Mouse (Mus musculus): Measurements from ENCODE around the gene Sept9. TPM values are rescaled to one million over a fixed set of nuclear protein-coding genes. Genes with fewer than 3 reads are reported as not detected.

Gene Sept9
- polyA plus RNA-seq, 1 experiment from 2014 or later: 208 TPM

DNA sequence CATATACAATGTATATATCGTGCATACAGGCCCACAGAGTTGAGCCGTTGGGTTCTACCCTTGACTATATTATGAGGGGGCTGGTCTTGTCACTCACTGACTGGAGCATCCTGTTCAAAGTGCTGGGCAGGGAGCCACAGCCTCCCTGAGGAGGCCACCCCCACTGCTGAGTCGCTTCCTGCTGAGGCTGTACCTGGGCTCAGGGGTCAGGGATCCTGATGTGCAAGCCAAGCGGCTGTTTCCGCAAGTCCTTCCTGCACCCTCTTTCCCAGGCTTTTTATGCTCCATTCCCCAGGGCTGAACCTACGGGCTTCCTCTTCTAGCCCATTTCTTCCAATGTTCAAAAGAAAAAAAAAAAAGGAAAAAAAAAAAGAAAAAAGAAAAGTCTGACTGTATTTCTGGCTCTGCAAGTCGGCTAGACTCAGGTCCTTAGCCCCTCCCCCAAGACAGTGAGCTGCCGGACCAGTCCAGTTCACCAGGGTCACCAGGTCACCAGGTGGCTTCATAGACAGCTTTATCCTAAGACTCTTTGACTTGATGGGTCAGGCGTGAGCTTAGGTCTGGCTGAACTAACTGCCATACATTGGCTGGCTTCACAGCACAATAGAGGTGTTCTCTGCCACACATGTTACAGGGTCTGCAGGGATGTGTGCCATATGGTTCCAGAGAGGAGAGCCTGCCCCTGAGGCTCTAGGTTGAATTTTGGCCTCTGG is 63.8 kb downstream of the Sept9 start:
- 0 out of 2 replicates have a peak overlapping the region, but pooled peaks have one; percentile 40 for H3K27ac ChIP-seq (replicated peaks; ENCODE audit: low read depth, low read length)
- DNase-seq (ENCODE audit: low spot score): peak; percentile 50
- H3K9me3 ChIP-seq (ENCODE audit: control insufficient read depth, low read length): no peaks in the 10 kb centered on the region
- H3K4me3 ChIP-seq (ENCODE audit: low read depth, low read length): no peak overlapping the region
- no peaks in the 10 kb centered on the region for H3K27me3 ChIP-seq (ENCODE audit: control insufficient read depth, insufficient read depth, low read length)
- no peak for ATAC-seq (ENCODE audit: insufficient number of reproducible peaks, low FRiP score, low TSS enrichment, low read depth)
- no peaks in the 10 kb centered on the region for H3K36me3 ChIP-seq (ENCODE audit: control insufficient read depth, insufficient read depth, low read length)
- H3K9ac ChIP-seq (ENCODE audit: low read length): no peak overlapping the region
- WGBS: 42% methylated on average over 9 of the region's 9 CpGs
- H3K4me2 ChIP-seq (ENCODE audit: low read depth, severe bottlenecking): no peak overlapping the region
- H3K4me1 ChIP-seq (ENCODE audit: control insufficient read depth, insufficient read depth, low read length): peaks cover 36% of the 10 kb centered on the region

DNA sequence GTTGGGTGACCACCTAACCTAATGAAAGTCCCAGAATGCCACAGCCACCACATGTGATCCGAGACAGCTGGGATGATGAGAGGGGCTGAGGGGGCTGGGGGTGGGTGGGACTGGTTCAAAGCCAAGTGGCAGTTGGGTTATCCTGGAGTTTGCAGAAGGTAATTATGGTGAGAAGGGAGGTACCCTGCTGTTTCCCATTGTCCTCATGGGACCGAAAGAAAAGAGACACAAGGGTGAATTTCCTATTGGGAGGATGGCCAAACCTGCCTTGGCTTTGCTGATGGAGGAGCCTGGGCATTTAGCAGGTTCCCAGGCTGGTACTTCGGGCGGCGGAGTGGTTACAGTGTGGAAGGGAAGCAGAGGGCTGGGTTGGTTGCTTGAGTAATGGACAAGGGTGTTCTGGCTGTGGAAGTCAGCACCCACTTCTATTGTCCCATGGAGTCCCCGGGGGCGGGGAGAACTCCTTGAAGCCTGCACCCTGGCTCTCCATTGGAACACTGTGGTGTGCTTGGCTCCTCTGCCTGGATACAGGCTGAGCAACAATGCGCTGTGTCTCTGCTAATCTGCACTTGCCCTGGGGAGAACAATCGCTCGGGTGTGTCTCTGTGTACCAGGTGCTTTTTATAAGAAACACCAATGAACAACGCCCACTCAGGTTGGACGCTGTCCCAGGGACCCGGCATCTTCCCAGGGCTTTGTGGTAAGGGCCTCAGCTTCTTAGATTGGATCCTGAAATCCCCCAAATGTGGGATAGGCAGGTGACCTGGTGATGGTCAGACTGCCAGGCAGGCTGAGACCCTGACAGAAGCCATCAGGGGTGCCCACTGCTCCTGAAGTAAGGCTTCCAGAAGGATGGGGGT is 64.9 kb downstream of the Sept9 start:
- H3K27me3 ChIP-seq (ENCODE audit: control insufficient read depth, insufficient read depth, low read length): no peaks in the 10 kb centered on the region
- no peak overlapping the region for H3K9ac ChIP-seq (ENCODE audit: low read length)
- peaks cover 47% of the 10 kb centered on the region for H3K4me1 ChIP-seq (ENCODE audit: control insufficient read depth, insufficient read depth, low read length)
- no peak for ATAC-seq (ENCODE audit: insufficient number of reproducible peaks, low FRiP score, low TSS enrichment, low read depth)
- DNase-seq (ENCODE audit: low spot score): no peak
- no peak overlapping the region for H3K4me3 ChIP-seq (ENCODE audit: low read depth, low read length)
- peak overlapping the region; percentile 96 for H3K27ac ChIP-seq (replicated peaks; ENCODE audit: low read depth, low read length)
- H3K36me3 ChIP-seq (ENCODE audit: control insufficient read depth, insufficient read depth, low read length): no peaks in the 10 kb centered on the region
- no peaks in the 10 kb centered on the region for H3K9me3 ChIP-seq (ENCODE audit: control insufficient read depth, low read length)
- WGBS: 72% methylated on average over 13 of the region's 13 CpGs
- 0 out of 2 replicates have a peak overlapping the region, but pooled peaks have one; percentile 2 for H3K4me2 ChIP-seq (ENCODE audit: low read depth, severe bottlenecking)

DNA sequence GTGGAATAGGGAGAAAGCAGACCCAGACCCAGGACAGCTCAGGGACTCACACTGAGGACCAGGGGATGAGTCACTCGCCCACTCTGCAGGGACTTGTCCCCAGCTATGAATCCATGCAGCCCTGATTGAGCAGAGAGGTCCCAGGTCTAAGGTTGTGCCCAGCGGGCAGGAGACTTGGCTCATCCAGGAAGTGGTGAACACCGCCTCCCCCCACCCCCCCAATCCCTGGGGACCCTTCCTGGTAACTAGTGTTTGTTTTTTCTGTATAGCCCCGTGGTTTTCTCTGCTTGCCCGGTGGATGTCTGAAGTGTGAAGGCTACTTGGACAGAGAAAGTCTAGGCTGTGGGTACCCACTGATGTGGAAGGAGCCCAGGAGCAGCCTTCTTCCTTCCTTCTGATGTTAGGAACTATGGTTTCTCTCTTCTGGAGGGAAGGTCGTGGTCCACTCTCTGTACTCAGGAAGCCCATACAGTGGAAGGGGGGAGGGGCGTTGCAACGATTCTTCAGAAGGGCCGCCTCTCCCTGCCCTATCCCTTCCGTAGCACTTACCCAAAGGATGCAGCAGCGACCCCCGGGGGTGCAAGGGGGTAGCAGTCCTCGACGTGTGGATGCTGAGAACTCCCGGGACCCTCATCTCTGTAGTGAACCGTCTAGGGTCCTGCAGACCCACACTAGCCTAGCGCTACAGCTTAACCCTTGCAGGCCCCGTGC is 66.0 kb downstream of the Sept9 start:
- WGBS: 2% methylated on average over 18 of the region's 18 CpGs
- Histone ChIP-seq H3K9ac (ENCODE audit: low read length) (peak overlapping the region; percentile 67), H3K36me3 (ENCODE audit: control insufficient read depth, insufficient read depth, low read length) (no peaks in the 10 kb centered on the region), H3K4me2 (ENCODE audit: low read depth, severe bottlenecking) (peak overlapping the region; percentile 68), H3K9me3 (ENCODE audit: control insufficient read depth, low read length) (no peaks in the 10 kb centered on the region), H3K4me1 (ENCODE audit: control insufficient read depth, insufficient read depth, low read length) (peaks cover 56% of the 10 kb centered on the region), H3K27me3 (ENCODE audit: control insufficient read depth, insufficient read depth, low read length) (no peaks in the 10 kb centered on the region), H3K27ac (replicated peaks; ENCODE audit: low read depth, low read length) (peak overlapping the region; percentile 96), H3K4me3 (ENCODE audit: low read depth, low read length) (peak overlapping the region; percentile 95)
- ATAC-seq (ENCODE audit: insufficient number of reproducible peaks, low FRiP score, low TSS enrichment, low read depth) (peak; percentile 69), DNase-seq (ENCODE audit: low spot score) (peak; percentile 87)

DNA sequence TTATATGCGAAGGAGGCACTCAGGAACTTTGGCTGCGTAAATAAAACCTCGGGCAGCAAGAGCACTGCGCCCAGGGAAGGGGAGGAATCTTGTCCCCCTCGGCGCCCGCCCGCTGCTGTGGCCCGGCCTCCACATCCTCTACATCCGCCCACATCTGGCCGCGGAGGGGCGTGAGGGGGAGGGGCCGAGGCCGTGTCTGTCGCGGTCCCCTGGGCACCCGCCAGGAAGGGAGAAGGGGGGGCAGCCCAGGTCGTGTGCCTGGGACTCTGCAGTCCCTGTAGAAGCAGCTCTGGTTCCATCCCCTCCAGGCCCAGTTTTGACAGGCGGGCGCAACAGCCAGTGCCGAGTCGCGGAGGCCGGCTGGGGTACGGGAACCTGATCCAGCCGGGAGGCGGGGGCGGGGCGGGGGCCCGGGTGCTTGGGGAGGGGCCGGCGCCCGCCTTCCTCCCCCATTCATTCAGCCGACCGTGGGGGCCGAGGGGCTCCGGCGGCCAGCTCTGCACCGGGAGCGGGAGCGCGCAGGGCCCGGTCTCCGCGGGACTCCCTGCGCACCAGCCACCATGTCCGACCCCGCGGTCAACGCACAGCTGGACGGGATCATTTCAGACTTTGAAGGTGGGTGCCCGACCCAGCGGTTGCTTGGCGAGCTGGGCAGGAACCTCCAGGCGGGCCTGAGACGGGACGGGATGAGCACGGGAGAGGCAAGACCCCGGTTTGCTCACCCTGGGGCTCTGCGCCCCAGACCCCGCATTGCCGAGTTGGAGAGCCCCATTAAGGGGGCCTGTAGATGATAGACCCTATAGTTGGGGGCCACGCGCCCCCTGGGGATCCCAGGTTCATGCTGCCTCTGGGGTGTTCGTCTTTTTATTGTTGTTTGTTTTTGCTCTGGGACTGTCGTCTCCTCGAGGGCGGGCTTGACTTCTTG is 66.8 kb downstream of the Sept9 start:
- Histone ChIP-seq H3K4me3 (ENCODE audit: low read depth, low read length) (peak overlapping the region; percentile 95), H3K27ac (replicated peaks; ENCODE audit: low read depth, low read length) (peak overlapping the region; percentile 96), H3K4me1 (ENCODE audit: control insufficient read depth, insufficient read depth, low read length) (peaks cover 56% of the 10 kb centered on the region), H3K9ac (ENCODE audit: low read length) (peak overlapping the region; percentile 94), H3K9me3 (ENCODE audit: control insufficient read depth, low read length) (no peaks in the 10 kb centered on the region), H3K27me3 (ENCODE audit: control insufficient read depth, insufficient read depth, low read length) (no peaks in the 10 kb centered on the region), H3K4me2 (ENCODE audit: low read depth, severe bottlenecking) (peak overlapping the region; percentile 68), H3K36me3 (ENCODE audit: control insufficient read depth, insufficient read depth, low read length) (no peaks in the 10 kb centered on the region)
- ATAC-seq (ENCODE audit: insufficient number of reproducible peaks, low FRiP score, low TSS enrichment, low read depth): peak; percentile 90
- DNase-seq (ENCODE audit: low spot score): peak; percentile 97
- WGBS: under 1% methylated on average over 54 of the region's 69 CpGs

DNA sequence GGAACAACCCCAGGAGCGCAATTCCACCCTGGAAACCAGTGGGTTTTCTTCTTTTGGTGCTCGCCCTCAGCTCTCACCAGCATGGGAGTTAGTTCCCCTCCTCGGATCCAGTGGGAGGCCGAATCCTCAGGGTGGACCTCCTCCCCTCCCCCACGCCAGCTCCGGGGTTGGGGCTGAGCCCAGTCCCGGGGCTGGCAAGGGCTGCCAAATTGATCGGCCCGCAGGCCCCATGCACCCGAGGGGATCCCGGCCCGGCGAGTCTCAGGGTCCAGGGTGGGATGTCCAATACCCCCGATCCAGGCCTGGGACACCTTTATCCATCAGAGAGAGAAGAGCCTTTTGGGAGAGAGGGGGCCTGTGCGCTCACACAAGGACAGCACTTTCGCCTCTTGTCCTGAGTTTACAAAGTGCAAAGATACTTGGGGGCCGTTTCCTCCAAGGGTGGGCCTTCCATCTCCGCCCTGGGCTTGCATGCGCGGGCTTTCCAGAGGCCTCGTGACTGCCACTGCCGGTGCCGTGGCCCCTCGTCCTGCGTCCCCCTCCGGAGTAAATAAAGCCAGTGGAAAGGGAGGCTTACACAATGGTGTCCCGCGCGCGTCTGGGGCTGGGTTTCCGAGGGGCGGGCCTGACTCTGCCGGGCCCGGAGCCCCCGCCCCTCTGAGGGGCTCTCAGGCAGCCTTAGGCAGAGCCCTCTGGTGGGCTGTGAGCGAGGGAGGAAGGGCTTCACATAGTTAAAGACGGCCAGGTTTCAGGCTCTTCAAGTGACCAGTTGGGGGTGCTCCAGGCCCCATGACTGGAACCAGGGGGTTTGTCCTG is 67.7 kb downstream of the Sept9 start:
- peak; percentile 89 for DNase-seq (ENCODE audit: low spot score)
- H3K4me3 ChIP-seq (ENCODE audit: low read depth, low read length): peak overlapping the region; percentile 95
- no peaks in the 10 kb centered on the region for H3K36me3 ChIP-seq (ENCODE audit: control insufficient read depth, insufficient read depth, low read length)
- WGBS: 0% methylated on average over 37 of the region's 37 CpGs
- no peaks in the 10 kb centered on the region for H3K9me3 ChIP-seq (ENCODE audit: control insufficient read depth, low read length)
- H3K4me1 ChIP-seq (ENCODE audit: control insufficient read depth, insufficient read depth, low read length): peaks cover 53% of the 10 kb centered on the region
- peak overlapping the region; percentile 94 for H3K9ac ChIP-seq (ENCODE audit: low read length)
- H3K27me3 ChIP-seq (ENCODE audit: control insufficient read depth, insufficient read depth, low read length): no peaks in the 10 kb centered on the region
- H3K4me2 ChIP-seq (ENCODE audit: low read depth, severe bottlenecking): peak overlapping the region; percentile 68
- peak overlapping the region; percentile 96 for H3K27ac ChIP-seq (replicated peaks; ENCODE audit: low read depth, low read length)
- ATAC-seq (ENCODE audit: insufficient number of reproducible peaks, low FRiP score, low TSS enrichment, low read depth): peak; percentile 71

DNA sequence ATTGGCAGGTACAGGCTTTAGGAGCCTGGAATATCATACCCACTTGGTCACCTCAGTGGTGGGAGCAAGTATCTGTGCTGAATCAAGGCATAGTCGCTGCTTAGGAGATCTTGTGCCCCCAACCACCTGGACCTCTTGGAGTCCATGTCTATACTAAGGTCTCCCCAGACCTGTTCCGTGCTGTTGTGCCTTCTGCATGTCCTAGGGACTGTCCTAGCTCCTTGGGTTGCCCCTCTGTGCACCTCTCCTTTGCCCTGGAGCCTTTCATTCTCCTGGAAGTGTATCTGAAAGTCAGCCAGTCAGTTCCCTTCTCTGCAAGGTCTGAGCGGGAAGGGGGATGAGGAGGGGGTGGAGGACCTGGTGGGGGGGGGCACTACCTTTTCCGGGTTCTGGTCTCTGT is 68.4 kb downstream of the Sept9 start:
- Histone ChIP-seq H3K27ac (replicated peaks; ENCODE audit: low read depth, low read length) (peak overlapping the region; percentile 32), H3K4me2 (ENCODE audit: low read depth, severe bottlenecking) (peak overlapping the region; percentile 68), H3K4me3 (ENCODE audit: low read depth, low read length) (peak overlapping the region; percentile 95), H3K9ac (ENCODE audit: low read length) (peak overlapping the region; percentile 52), H3K4me1 (ENCODE audit: control insufficient read depth, insufficient read depth, low read length) (peaks cover 54% of the 10 kb centered on the region), H3K9me3 (ENCODE audit: control insufficient read depth, low read length) (no peaks in the 10 kb centered on the region), H3K36me3 (ENCODE audit: control insufficient read depth, insufficient read depth, low read length) (no peaks in the 10 kb centered on the region), H3K27me3 (ENCODE audit: control insufficient read depth, insufficient read depth, low read length) (no peaks in the 10 kb centered on the region)
- 17% methylated on average over 4 of the region's 4 CpGs for WGBS
- ATAC-seq (ENCODE audit: insufficient number of reproducible peaks, low FRiP score, low TSS enrichment, low read depth): no peak
- no peak for DNase-seq (ENCODE audit: low spot score)

DNA sequence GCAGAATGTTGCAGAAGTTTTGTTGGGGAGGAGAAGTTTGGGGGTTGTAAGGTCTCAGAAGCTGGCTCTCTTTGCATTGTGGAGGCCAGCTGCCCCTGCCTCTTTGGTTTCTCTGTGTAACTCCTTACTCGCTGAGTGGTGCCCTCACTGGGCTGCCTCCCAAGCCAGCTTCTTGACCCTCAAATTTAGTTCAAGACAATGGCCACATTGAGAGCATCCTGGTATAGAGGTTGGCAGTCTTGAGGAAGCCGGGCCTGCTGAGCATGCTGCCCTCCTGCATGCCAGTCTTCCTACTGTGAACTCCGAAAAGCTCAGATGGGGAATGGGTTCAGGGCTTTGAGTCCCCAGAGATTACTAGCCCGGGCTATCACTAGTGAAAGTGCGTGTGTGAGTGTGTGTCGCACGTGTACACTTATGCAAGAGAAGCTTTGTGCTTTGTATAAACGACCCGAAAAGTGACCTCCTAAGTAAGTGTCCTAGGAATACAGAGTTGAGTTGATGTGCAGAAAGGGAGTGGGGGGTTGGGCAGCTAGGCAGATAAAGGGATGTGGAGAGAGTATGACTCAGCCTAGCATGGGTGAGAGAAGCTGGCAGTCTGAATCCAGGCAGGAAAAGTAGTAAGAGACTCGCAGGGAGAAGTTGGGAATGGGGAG is 69.0 kb downstream of the Sept9 start:
- DNase-seq (ENCODE audit: low spot score): no peak

More for the DNA sequence above, 69.0 kb downstream of the Sept9 start:
- WGBS: 57% methylated on average over 10 of the region's 10 CpGs
- peak overlapping the region; percentile 68 for H3K4me2 ChIP-seq (ENCODE audit: low read depth, severe bottlenecking)
- H3K27me3 ChIP-seq (ENCODE audit: control insufficient read depth, insufficient read depth, low read length): no peaks in the 10 kb centered on the region
- H3K9ac ChIP-seq (ENCODE audit: low read length): peak overlapping the region; percentile 52; the same call in 1 of the 2 replicates
- H3K9me3 ChIP-seq (ENCODE audit: control insufficient read depth, low read length): no peaks in the 10 kb centered on the region
- H3K4me1 ChIP-seq (ENCODE audit: control insufficient read depth, insufficient read depth, low read length): peaks cover 55% of the 10 kb centered on the region
- no peaks in the 10 kb centered on the region for H3K36me3 ChIP-seq (ENCODE audit: control insufficient read depth, insufficient read depth, low read length)
- H3K4me3 ChIP-seq (ENCODE audit: low read depth, low read length): peak overlapping the region; percentile 95
- no peak for ATAC-seq (ENCODE audit: insufficient number of reproducible peaks, low FRiP score, low TSS enrichment, low read depth)
- peak overlapping the region; percentile 32 for H3K27ac ChIP-seq (replicated peaks; ENCODE audit: low read depth, low read length)
